Mouse (Mus musculus): ENCODE measurements around the gene Arsb.

GRCm38 (mm10) chr13:93909847-93910246 lies 138.4 kb downstream of the Arsb start:
- TF ChIP-seq POLR2A (IDR thresholded peaks at IDR 0.05; ENCODE audit: control insufficient read depth, extremely low read depth, insufficient read depth, low read length, poor library complexity) (no peak), CTCF (IDR thresholded peaks at IDR 0.05; ENCODE audit: borderline replicate concordance, control insufficient read depth, extremely low read depth, insufficient read depth, low read length, poor library complexity) (no peak)

All from thymus, adult 2 months (tissue).